Mouse (Mus musculus): ENCODE results near the gene Bcl2l11. TPM values are rescaled to one million over a fixed set of nuclear protein-coding genes. Genes with fewer than 3 reads are reported as not detected.

Bcl2l11 gene
- total RNA-seq, 4 experiments from 2014 or later, result 10.2 to 43.3 (median 41.6) TPM

GRCm38 (mm10) chr2:128111537-128111936, 14.3 kb upstream of the Bcl2l11 start:
- no peak for DNase-seq

GRCm38 (mm10) chr2:128114621-128115020, 11.2 kb upstream of the Bcl2l11 start:
- no peak for DNase-seq

GRCm38 (mm10) chr2:128115579-128115978, 10.3 kb upstream of the Bcl2l11 start:
- no peak for DNase-seq

DNA sequence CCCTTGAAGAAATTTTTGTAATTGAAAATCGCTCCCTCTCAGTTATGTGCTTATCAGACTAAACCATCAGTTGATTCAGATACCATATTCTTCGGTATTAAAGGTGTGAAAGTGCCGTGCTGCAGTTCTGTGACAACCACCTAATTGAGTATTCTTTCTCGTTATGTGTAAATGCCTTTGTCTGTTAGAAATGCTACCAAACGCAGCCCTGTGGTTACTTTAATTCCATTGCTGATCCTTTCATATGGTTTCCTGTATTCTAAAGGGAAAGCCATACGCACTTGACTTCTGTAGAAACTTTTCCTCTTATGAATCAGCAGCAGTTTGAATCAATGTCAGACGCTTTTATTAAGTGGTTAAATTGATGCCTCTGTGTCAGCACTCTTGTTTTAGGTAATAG, 8.2 kb upstream of the Bcl2l11 start:
- DNase-seq, result no peak

GRCm38 (mm10) chr2:128118971-128119370, 6.9 kb upstream of the Bcl2l11 start:
- DNase-seq, result no peak

- peak; percentile 46 for DNase-seq
Observed at GRCm38 (mm10) chr2:128122491-128122890, 3.3 kb upstream of the Bcl2l11 start.

- peak; percentile 30 for DNase-seq
Observed at GRCm38 (mm10) chr2:128122891-128123771, 2.7 kb upstream of the Bcl2l11 start.

GRCm38 (mm10) chr2:128123921-128124683, 1.7 kb upstream of the Bcl2l11 start:
- no peak for DNase-seq

- no peak for DNase-seq
Observed at GRCm38 (mm10) chr2:128124693-128125092, 1.1 kb upstream of the Bcl2l11 start.

GRCm38 (mm10) chr2:128126591-128127051, 783 bp downstream of the Bcl2l11 start:
- peak; percentile 31 for DNase-seq

DNA sequence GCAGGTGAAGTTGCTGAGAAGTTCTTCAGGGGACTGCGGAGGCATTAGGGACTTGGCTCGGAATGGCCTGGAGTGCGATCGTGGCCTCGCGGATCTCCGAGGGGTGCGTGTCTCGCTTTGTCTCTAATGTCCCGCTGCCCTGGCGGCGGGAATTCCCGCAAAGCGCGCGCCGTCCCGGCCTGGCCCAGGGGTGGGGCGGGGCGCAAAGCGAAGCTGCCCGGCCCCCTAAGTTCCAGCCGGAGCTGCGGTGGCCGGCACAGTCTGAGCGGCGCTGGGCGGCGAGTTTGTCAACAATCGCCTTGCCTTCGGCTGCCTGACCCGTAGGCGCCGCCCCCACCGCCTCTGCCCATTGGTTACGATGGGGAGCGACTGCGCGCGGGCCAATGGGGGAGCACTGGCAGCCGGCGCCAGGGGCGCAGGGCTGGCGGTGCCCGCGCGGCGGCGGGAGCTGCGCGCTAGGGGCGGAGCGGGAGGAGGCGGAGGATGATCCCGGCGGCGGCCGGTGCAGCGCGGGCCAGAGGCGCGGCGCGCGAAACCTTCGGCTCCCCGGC, 1.4 kb downstream of the Bcl2l11 start:
- DNase-seq, result peak; percentile 95

DNA sequence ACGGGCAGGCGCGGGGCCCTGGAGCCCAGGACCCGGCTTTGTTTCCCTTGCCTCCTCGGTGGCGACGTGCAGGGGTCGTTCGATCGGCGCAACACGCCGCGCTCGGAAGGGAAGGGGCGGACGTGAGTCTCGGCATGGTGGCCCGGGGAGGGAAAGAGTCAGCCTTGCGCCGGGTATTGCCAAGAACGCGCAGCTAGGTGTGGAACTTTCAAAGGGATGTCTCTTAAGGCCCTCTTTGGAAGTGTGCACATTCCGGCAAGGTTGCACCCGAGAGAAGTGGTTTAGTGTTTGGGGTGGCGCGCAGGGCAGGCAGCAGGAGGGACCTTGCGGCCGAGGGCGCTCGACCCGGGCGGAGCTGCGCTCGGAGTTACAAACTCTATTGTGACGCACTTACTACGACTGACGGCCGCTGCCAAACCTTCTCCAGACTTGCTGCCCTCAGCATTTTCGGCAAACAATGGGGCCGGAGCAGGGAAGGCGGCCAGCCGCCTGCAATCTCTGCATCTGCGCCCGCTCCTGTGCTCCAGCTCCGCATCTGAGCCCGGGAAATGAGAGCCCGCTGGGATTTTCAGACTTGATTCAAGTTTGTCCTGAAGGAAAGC, 2.0 kb downstream of the Bcl2l11 start:
- peak; percentile 85 for DNase-seq

- no peak for DNase-seq
Observed at GRCm38 (mm10) chr2:128128532-128128931, 2.7 kb downstream of the Bcl2l11 start.

GRCm38 (mm10) chr2:128131503-128131902, 5.7 kb downstream of the Bcl2l11 start:
- no peak for DNase-seq

- no peak for DNase-seq
Observed at GRCm38 (mm10) chr2:128132635-128133034, 6.8 kb downstream of the Bcl2l11 start.

- no peak for DNase-seq
Observed at GRCm38 (mm10) chr2:128133865-128134264, 8.0 kb downstream of the Bcl2l11 start.

DNA sequence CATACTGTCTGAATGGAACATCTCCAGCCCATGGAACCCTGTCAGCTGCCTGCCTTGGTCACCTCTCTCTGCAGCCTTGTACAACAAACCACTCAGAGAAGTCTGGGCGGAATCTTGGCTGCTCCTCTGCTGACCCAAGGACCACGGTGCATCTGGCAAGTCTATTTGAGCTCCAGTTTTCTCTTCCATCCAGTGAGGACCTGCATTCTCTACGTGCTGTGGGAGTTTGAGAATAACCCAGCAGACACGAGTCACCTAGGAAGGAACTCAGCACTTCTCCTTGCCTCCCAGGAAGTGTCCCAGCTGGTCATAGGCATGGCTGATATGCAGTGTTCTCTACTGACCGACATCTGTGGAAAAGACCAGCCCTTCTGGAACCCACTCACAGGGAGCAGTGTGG, 8.6 kb downstream of the Bcl2l11 start:
- no peak for DNase-seq

- no peak for DNase-seq
Observed at GRCm38 (mm10) chr2:128134948-128135347, 9.1 kb downstream of the Bcl2l11 start.

DNA sequence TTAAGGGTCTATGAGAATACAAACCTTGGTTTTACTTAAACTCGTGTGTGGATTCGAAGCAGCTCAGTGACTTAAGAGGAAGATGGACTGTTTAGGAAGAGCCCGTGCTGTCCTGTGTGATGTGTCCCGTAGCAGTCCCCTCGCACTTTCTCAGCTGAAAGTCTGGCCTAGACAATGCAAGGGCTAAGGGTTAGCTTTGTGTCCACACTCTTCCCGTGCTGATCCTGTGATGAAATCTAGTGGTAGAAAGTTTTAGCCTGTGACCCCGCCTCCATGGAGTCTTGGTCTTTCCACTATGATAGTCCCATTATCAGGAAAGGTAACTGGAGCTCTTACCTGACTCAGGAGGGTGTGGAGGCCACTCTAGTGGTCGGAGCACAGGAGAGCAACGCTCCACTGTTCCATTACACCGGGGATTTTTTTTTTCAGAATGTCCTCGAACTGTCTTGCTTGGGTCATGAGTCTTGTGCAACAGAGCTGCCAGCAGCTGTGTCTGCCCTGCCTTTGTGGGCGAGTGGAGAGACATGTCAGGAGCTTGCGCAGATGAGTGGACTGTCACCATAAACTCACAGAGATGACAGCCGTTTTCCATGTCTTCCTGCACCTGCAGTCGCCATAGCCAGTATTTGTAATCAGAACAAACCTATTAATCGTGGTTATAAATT, 11.1 kb downstream of the Bcl2l11 start:
- DNase-seq, result peak; percentile 55

- DNase-seq, result no peak
Observed at GRCm38 (mm10) chr2:128137480-128138276, 11.8 kb downstream of the Bcl2l11 start.

- DNase-seq, result no peak
Observed at GRCm38 (mm10) chr2:128138924-128139323, 13.1 kb downstream of the Bcl2l11 start.
